Mouse (Mus musculus) limb, embryonic 10.5 days (tissue): ENCODE results near the gene Pfas. TPM values are rescaled to one million over a fixed set of nuclear protein-coding genes. Genes with fewer than 3 reads are reported as not detected.
"Not testable (repeated sequence)": the region's sequence is repeated elsewhere in the genome, so short reads cannot be mapped to it uniquely, and the experiment has no call there.

Experiments used
- DNase-seq: peaks from one replicate; pipeline ENCODE4 v3.0.0-alpha.2; 2017; ENCODE audit warnings: low spot score
- H3K27ac ChIP-seq: fragments of 300-500 bp; sonication (generic); 2 replicates; pipeline ENCODE4 v1.5.1; 2016; ENCODE audit warnings: mild to moderate bottlenecking
- H3K27me3 ChIP-seq: fragments of 300-500 bp; sonication (generic); 2 replicates; pipeline ENCODE4 v1.6.1; 2016; ENCODE audit warnings: low read depth, mild to moderate bottlenecking; ENCODE audit not compliant: poor library complexity, severe bottlenecking
- H3K36me3 ChIP-seq: fragments of 300-500 bp; sonication (generic); 2 replicates; pipeline ENCODE4 v1.6.1; 2016; ENCODE audit warnings: mild to moderate bottlenecking, moderate library complexity
- H3K4me1 ChIP-seq: fragments of 300-500 bp; sonication (generic); 2 replicates; pipeline ENCODE4 v1.6.1; 2016
- H3K4me3 ChIP-seq: fragments of 300-500 bp; sonication (generic); 2 replicates; pipeline ENCODE4 v1.5.1; 2016; ENCODE audit warnings: mild to moderate bottlenecking, moderate library complexity
- H3K9me3 ChIP-seq: fragments of 300-500 bp; sonication (generic); replicated peaks from 2 replicates; pipeline ENCODE4 v1.6.1; 2016; ENCODE audit warnings: mild to moderate bottlenecking
- WGBS: fragments of 180-500 bp; shearing (Covaris S2); methylation state at CpG from one replicate; pipeline ENCODE4 v1.1.7; 2016; 5-methylcytosine and 5-hydroxymethylcytosine counted together
- polyA plus RNA-seq: library from polyadenylated mRNA; unstranded; fragments of >200 nt; fragmentation: Nextera tagmentation; extraction: Ambion mirVana; gene quantifications from 2 replicates; pipeline ENCODE4 v1.2.1, GENCODE M21; 2016

The Pfas gene
- polyA plus RNA-seq, 1 experiment from 2014 or later = 66.5 TPM

DNA sequence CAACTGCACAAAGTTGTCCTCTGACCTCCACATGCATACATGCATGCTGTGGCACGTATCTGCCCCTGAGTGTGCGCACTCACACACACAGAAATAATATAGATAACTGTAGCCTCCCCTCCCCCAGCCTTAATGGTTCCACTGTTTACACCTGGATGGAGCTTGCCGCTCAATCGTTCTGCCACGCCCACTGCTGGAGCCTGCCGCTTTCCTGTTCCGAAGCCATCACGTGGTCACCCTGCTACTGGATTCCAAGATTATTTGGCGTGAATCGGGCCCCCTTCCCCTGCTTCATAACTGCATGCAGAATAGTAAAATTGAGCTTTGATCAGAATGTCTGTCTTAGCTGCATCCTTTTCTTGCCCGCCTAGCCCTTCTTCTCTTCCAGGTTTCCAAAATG, 46.1 kb downstream of the Pfas start:
- WGBS = 28% methylated on average over 11 of the region's 11 CpGs
- H3K27me3 ChIP-seq, H3K27ac ChIP-seq: not testable (repeated sequence)

DNA sequence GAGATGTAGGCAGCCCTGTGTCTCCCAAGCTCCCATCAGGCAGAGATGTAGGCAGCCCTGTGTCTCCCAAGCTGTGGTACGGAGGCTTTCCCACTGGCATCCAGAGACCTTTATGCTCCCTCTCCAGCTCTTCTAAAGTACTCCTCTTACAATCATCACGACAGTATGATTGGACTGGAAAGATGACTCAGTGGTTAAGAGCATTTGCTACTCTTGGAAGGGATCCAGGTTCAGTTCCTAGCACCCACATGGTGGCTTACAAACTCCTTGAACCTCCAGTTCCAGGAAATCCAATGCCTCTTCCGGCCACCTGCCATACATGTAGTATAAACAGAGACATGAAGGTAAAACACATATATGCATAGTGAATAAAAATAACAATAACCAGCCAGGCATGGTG, 46.7 kb downstream of the Pfas start:
- Histone ChIP-seq H3K4me1 (peaks cover 16% of the 10 kb centered on the region), H3K27me3 (peaks cover 12% of the 10 kb centered on the region), H3K9me3 (no peaks in the 10 kb centered on the region), H3K36me3 (no peaks in the 10 kb centered on the region), H3K27ac (no peak overlapping the region), H3K4me3 (no peak overlapping the region)
- no peak for DNase-seq
- 84% methylated on average over 3 of the region's 3 CpGs for WGBS

More for the DNA sequence above, 46.1 kb downstream of the Pfas start:
- not testable (repeated sequence) for DNase-seq, H3K9me3 ChIP-seq, H3K36me3 ChIP-seq, H3K4me3 ChIP-seq
- peaks cover 16% of the 10 kb centered on the region for H3K4me1 ChIP-seq

DNA sequence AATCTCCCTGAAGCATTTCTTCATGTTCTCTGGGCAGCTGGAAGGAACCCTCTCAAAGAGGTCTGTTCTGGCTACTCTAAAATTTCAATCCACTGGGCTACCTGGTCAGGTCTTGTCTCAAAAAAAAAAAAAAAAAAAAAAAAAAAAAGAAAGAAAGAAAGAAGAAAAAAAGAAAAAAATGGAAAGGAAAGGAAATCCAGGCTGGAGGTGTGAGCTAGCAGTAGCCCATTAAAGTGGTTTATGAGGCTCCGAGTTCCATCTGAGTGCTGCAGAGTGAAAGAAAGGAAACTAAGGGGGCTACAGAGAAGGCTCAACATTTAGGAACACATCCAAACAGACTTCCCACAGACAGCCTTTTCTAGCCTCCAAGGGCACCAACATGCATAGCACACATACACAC, 50.3 kb downstream of the Pfas start:
- peaks cover 43% of the 10 kb centered on the region for H3K4me1 ChIP-seq
- DNase-seq = no peak
- H3K4me3 ChIP-seq = no peak overlapping the region
- no peaks in the 10 kb centered on the region for H3K36me3 ChIP-seq
- H3K27ac ChIP-seq = no peak overlapping the region
- no peaks in the 10 kb centered on the region for H3K9me3 ChIP-seq
- H3K27me3 ChIP-seq = peaks cover 48% of the 10 kb centered on the region
- 69% methylated on average over 1 of the region's 1 CpGs for WGBS

DNA sequence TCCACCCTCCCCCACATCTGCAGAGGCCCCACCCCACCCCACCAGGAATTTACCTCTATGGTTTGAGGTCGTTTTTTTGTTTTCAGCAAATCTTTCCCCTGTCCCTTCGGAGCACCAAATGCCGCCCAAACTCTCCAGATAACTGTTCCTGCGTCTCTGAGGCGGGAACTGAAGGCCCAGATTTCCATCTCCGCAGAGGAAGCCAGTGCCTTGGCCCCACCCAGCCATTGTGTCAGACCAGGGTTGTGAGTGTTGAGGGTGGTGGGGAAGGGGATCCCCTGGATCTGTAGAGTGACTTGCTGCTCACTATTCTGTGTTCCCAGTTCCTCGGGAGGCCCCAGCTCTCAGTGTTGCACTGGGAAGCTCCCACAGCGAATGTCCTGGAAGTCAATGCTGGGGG, 51.0 kb downstream of the Pfas start, which contains the start of gene Arhgef15:
Gene Arhgef15 (minus strand): TSS at position 173 of the 400 bp plus-strand sequence.
- Histone ChIP-seq H3K27me3 (peaks cover 54% of the 10 kb centered on the region), H3K4me3 (peak within 1 kb of the TSS; percentile 36), H3K9me3 (no peaks in the 10 kb centered on the region), H3K27ac (peak within 1 kb of the TSS; percentile 56), H3K36me3 (no peaks in the 10 kb centered on the region), H3K4me1 (peaks cover 43% of the 10 kb centered on the region)
- no peak for DNase-seq
- 37% methylated on average over 8 of the region's 8 CpGs for WGBS

DNA sequence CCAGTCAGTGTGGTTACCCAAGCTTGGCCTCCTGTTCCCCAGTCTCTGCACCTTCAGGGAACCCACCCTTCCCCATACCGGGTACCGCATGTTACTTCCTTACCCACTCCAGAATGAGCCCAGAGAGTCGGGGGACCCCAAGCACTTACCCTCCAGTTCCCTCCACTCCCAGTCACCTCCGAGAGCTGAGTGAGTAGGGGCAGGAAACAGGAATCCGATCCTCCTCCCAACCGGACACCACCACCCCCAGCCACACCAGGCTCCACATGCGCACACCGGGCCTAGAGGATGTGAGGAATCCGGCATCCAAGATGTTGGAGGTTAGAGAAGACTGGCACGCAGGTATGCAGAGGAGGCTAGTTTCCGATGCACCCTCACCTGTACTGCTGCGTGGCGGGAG, 51.6 kb downstream of the Pfas start:
- H3K4me3 ChIP-seq = peak overlapping the region; percentile 36
- H3K27ac ChIP-seq = peak overlapping the region; percentile 56; the same call in 1 of the 2 replicates
- peaks cover 41% of the 10 kb centered on the region for H3K4me1 ChIP-seq
- no peaks in the 10 kb centered on the region for H3K36me3 ChIP-seq
- 21% methylated on average over 13 of the region's 13 CpGs for WGBS
- no peak for DNase-seq
- peaks cover 61% of the 10 kb centered on the region for H3K27me3 ChIP-seq
- no peaks in the 10 kb centered on the region for H3K9me3 ChIP-seq

DNA sequence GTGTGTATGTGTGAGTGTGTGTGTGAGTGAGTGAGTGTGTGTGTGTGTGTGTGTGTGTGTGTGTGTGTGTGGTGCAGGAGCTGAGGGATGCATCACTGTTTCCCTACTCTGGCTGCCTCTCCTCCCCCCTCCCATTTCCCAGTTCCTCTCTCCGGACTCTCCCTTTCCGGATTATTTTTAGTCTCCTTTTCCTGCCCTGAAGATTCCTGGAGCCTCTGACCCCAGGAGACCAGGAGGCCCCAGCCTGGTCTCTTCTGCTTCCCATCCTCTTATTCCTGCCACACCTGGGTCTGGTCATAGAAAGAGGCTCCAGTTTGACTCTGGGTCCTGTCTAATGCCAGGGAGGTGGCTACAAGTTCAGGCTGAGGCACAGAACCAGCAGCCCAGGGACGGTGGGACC, 52.2 kb downstream of the Pfas start:
- no peak for DNase-seq
- 53% methylated on average over 3 of the region's 3 CpGs for WGBS
- H3K9me3 ChIP-seq = no peaks in the 10 kb centered on the region

DNA sequence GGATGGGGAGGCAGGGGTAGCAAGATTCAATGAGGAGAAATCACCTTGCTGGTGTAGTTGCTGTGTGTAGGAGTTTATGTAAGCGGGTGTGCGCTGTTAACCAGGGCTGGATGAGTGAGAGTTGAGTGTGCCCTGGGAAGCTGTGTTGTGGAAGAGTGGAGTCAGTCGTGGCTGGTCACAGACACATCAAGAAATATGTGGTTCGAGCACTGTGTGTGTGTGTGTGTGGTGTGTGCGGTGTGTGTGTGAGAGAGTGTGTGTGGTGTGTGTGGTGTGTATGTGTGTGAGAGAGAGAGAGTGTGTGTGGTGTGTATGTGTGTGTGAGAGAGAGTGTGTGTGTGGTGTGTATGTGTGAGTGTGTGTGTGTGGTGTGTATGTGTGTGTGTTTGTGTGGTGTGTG, 52.8 kb downstream of the Pfas start:
- Histone ChIP-seq H3K27me3 (peaks cover 70% of the 10 kb centered on the region), H3K36me3 (no peaks in the 10 kb centered on the region), H3K4me1 (peaks cover 43% of the 10 kb centered on the region), H3K9me3 (no peaks in the 10 kb centered on the region), H3K27ac (no peak overlapping the region), H3K4me3 (peak overlapping the region; percentile 49)
- no peak for DNase-seq
- WGBS = 70% methylated on average over 5 of the region's 5 CpGs

More for the DNA sequence above, 52.2 kb downstream of the Pfas start:
- Histone ChIP-seq H3K27ac (peak overlapping the region; percentile 56; the same call in 1 of the 2 replicates), H3K36me3 (no peaks in the 10 kb centered on the region), H3K4me3 (peak overlapping the region; percentile 36; the same call in 1 of the 2 replicates), H3K4me1 (peaks cover 43% of the 10 kb centered on the region), H3K27me3 (peaks cover 66% of the 10 kb centered on the region)

DNA sequence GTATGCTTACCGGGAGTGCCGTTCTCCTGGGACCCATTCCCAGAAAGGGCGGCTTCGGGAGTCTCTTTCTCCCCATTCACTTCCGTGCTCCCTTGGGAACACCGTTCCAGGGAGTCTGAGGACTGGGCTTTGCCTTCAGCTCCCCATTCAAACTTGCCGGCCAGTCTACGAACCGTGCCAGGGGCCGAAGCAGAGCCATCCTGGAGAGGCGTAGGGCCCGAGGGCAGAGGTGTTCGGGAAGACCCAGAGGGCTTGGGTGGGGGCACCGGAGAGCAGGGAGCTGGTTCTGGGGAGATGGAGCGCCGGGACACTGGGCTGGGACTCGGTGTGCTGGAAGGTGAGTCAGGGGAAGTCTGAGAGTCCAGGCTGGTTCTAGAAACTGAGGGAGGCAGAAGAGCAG, 53.9 kb downstream of the Pfas start:
- Histone ChIP-seq H3K4me3 (peak overlapping the region; percentile 49), H3K36me3 (no peaks in the 10 kb centered on the region), H3K27ac (peak overlapping the region; percentile 51), H3K4me1 (peaks cover 43% of the 10 kb centered on the region), H3K27me3 (peaks cover 81% of the 10 kb centered on the region), H3K9me3 (no peaks in the 10 kb centered on the region)
- 3% methylated on average over 17 of the region's 17 CpGs for WGBS
- DNase-seq = peak; percentile 57

DNA sequence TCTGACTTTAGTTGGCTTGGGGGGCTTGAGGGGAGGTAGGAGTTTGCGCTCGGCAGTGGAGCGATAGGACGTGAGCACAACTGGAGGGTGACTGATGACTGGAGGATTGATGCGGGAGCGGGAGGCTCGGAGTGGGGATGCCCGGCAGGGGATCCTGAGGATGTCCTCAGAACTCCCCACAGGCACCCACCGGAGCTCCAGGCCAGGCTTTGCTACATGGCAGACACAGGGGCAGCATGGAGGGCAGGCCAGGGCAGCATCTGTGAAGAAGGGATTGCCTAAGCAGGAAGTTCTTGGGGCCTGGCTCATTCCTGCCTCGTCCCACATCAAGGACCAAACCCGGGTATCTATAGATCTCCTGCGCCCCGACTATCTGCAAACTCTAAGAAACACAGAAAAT, 54.4 kb downstream of the Pfas start:
- Histone ChIP-seq H3K9me3 (no peaks in the 10 kb centered on the region), H3K4me1 (peaks cover 43% of the 10 kb centered on the region), H3K27ac (no peak overlapping the region), H3K27me3 (peaks cover 84% of the 10 kb centered on the region), H3K36me3 (no peaks in the 10 kb centered on the region), H3K4me3 (peak overlapping the region; percentile 49)
- 3% methylated on average over 13 of the region's 13 CpGs for WGBS
- DNase-seq = peak; percentile 48

DNA sequence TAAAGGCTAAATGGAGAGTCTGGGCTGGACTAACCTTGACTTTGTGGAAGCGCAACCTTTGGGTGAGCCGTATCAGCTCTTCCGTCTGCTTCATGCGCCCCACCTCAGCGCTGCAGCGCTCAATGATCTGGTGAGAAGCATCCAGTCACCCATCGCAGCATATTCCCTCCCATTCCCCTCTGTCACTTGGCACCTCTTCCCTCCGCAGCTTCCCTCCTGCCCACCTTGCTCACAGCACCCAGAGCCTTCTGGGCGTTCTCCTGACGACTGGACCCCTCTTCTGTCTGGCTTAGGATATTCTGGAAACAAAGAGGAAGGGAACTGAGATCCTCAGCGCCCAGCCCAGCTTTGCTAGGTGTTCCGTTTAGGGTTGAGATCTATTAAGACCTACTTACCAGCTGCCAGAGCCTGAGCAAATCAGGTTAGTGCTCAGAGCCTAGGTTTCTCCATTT, 60.7 kb downstream of the Pfas start:
- DNase-seq = no peak
- H3K27me3 ChIP-seq = peaks cover 69% of the 10 kb centered on the region
- H3K27ac ChIP-seq = no peak overlapping the region
- 3% methylated on average over 12 of the region's 12 CpGs for WGBS
- peak overlapping the region; percentile 26 for H3K4me3 ChIP-seq
- no peaks in the 10 kb centered on the region for H3K9me3 ChIP-seq
- H3K36me3 ChIP-seq = 0 out of 2 replicates have a peak, but pooled peaks cover 4% of the 10 kb centered on the region
- peaks cover 15% of the 10 kb centered on the region for H3K4me1 ChIP-seq

DNA sequence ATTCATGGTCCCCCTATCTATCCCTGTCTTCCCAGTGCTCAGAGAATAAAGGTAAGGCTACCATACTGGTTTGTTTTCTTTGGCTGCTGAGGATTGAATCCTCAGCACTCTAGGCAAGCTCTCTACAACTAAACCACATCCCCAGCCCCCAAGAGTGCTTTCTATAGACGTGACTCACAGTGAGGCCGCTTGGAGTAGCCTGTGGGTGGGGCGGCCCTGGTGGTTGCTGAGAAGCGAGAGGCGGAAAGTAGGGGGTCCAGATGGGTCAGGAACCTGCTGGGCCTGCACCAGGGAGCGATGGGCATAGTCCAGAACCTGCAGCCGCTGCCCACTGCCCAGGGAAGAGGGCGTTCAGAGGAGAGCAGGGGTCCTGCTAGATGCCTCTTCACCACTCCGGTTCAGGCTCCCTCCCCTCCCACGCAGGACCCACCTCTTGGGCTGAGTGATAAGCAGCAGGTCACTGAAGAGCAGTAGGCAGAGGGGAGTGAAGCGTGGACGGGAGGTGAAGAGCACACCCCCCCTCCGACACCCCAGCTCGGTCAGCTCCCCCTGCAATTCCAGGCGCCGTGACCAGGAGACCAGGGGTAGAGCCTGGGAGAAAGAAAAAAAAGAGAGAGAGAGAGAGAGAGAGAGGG, 61.3 kb downstream of the Pfas start:
- Histone ChIP-seq H3K9me3 (no peaks in the 10 kb centered on the region), H3K4me1 (peaks cover 14% of the 10 kb centered on the region), H3K36me3 (0 out of 2 replicates have a peak, but pooled peaks cover 4% of the 10 kb centered on the region), H3K4me3 (peak overlapping the region; percentile 26), H3K27me3 (peaks cover 63% of the 10 kb centered on the region), H3K27ac (no peak overlapping the region; the same call in 1 of the 2 replicates)
- WGBS = 6% methylated on average over 14 of the region's 16 CpGs
- DNase-seq = no peak

DNA sequence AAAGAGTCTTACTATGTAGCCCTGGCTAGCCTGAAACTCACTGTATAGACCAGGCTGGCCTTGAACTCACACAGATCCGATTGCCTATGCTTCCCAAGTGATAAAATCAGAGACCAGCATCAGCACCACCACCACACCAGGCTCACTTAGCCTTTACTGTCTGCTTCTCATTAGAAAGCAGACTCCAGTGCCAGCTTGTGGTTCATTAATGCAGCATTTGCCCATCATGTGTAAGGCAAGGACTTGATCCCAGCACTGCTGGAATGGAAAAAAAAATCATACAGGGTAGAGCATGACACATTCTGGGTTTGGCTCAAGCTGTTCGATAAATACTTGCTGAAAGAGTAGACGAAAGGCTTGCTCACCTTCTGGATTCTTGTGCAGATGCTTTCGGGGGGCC, 62.3 kb downstream of the Pfas start:
- Histone ChIP-seq H3K9me3 (no peaks in the 10 kb centered on the region), H3K4me3 (no peak overlapping the region), H3K4me1 (peaks cover 9% of the 10 kb centered on the region), H3K36me3 (0 out of 2 replicates have a peak, but pooled peaks cover 4% of the 10 kb centered on the region), H3K27me3 (peaks cover 54% of the 10 kb centered on the region), H3K27ac (no peak overlapping the region)
- DNase-seq = no peak
- 88% methylated on average over 4 of the region's 4 CpGs for WGBS

DNA sequence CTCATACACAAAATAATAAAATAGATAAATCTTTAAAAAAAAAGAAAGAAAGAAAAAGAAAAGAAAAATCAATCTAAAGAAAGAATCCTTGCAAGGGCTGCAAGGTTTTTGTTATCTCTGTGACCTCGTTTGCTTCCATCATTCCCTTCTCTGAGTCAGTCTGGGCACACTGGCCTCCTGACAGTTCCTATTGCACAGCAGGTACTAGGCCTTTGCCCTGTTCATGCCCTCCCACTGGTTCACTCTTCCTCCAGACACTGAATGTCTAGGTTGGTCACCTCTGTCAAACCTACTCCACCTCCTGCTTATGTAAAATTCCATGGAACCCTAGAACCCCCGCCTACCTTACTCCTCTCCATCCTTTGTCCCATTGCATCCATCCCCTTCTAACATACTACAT, 63.0 kb downstream of the Pfas start:
- H3K4me3 ChIP-seq = no peak overlapping the region
- no peak for DNase-seq
- peaks cover 13% of the 10 kb centered on the region for H3K4me1 ChIP-seq
- WGBS = 83% methylated on average over 2 of the region's 2 CpGs
- 0 out of 2 replicates have a peak, but pooled peaks cover 4% of the 10 kb centered on the region for H3K36me3 ChIP-seq
- peaks cover 49% of the 10 kb centered on the region for H3K27me3 ChIP-seq
- no peaks in the 10 kb centered on the region for H3K9me3 ChIP-seq
- H3K27ac ChIP-seq = no peak overlapping the region
